8 mouse cellular contexts compared by ENCODE assay signal in the genomic region with DNA sequence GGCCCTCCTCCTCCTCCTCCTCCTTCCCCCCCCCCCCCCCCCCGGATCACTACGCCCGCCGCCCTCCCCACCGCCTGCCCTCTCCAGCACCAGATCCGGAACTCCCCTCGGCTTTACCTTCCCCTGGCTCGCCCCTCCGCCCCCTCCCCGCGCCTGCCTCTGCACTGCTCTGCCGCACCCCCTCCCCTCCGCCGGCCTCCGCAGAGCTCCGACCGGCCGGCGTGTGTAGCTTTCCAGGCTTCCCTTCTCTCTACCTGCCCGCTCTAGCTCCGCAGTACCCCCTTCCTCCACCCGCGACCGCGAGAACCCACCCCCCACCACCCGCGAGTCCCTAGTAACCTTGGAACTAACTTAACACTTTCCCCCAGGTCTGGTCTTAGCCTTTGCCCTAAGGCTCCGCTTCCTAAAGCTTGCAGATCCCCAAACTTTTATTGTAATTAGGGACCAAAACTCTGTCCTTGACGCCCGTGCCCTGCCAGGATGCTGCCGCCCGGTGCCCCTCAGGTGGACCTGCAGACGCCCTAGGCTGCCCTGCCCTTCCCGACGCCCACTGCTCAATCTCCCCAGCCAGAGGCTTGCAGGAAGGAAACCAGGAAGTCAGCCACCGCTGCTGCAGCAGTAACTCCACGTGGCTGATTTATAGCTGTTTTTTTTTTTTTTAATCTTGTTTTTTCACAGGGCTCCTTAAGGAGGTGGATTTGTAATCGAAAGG. TPM values are rescaled to one million over a fixed set of nuclear protein-coding genes. Genes with fewer than 3 reads are reported as not detected.
DNase-seq lines count a peak whose midpoint lies in the region; ATAC-seq and TF ChIP-seq lines count a peak whose summit lies in the region.

No protein-coding gene starts in this region.

- peak overlapping the region; percentile 15; the same call in 1 of the 2 replicates for H3K27ac ChIP-seq in left cerebral cortex, adult 2 months
- H3K27ac ChIP-seq in gastrocnemius, adult 2 months = peak overlapping the region; percentile 58
- H3K27ac ChIP-seq in liver, embryonic 12.5 days = peak overlapping the region; percentile 85
- peak overlapping the region; percentile 97 for H3K27ac ChIP-seq in stomach, embryonic 16.5 days (ENCODE audit: low read length)

- no peak for TF ChIP-seq POLR2A in myocyte (IDR thresholded peaks at IDR 0.05; ENCODE audit: insufficient read length, low read depth)

- H3ac ChIP-seq in myocyte (ENCODE audit: control insufficient read depth, insufficient read length) = peak overlapping the region; percentile 91

- WGBS in liver, embryonic 12.5 days (ENCODE audit: insufficient replicate concordance) = 2% methylated on average over 27 of the region's 38 CpGs
- WGBS in stomach, embryonic 16.5 days = under 1% methylated on average over 33 of the region's 38 CpGs

- H3K9ac ChIP-seq in liver, embryonic 12.5 days = peak overlapping the region; percentile 91
- H3K9ac ChIP-seq in stomach, embryonic 16.5 days (ENCODE audit: low read length) = peak overlapping the region; percentile 99

- TF ChIP-seq CTCF in left cerebral cortex, adult 2 months (IDR thresholded peaks at IDR 0.05) = no peak
- no peak for TF ChIP-seq CTCF in gastrocnemius, adult 2 months (IDR thresholded peaks at IDR 0.05)

- no peaks in the 10 kb centered on the region for H3K9me3 ChIP-seq in liver, embryonic 12.5 days (replicated peaks)
- H3K9me3 ChIP-seq in stomach, embryonic 16.5 days (replicated peaks; ENCODE audit: control insufficient read depth, low read length) = no peaks in the 10 kb centered on the region

- H3K79me2 ChIP-seq in myocyte (ENCODE audit: control insufficient read depth, insufficient read depth) = peaks cover 20% of the 10 kb centered on the region

- H3K27me3 ChIP-seq in liver, embryonic 12.5 days (replicated peaks) = no peaks in the 10 kb centered on the region
- no peaks in the 10 kb centered on the region for H3K27me3 ChIP-seq in myocyte (ENCODE audit: control insufficient read depth, insufficient read depth, insufficient read length)
- H3K27me3 ChIP-seq in stomach, embryonic 16.5 days (ENCODE audit: control insufficient read depth, insufficient read depth, low read length) = no peaks in the 10 kb centered on the region

- ATAC-seq in liver, embryonic 12.5 days = peak; percentile 21
- peak; percentile 72 for ATAC-seq in stomach, embryonic 16.5 days (ENCODE audit: insufficient read depth, low FRiP score)

- peak overlapping the region; percentile 94 for H3K4me3 ChIP-seq in left cerebral cortex, adult 2 months
- peak overlapping the region; percentile 95 for H3K4me3 ChIP-seq in gastrocnemius, adult 2 months
- peak overlapping the region; percentile 86 for H3K4me3 ChIP-seq in liver, embryonic 12.5 days
- peak overlapping the region; percentile 37 for H3K4me3 ChIP-seq in myocyte
- peak overlapping the region; percentile 91 for H3K4me3 ChIP-seq in stomach, embryonic 16.5 days (replicated peaks; ENCODE audit: low read length)

- H3K4me2 ChIP-seq in liver, embryonic 12.5 days = peak overlapping the region; percentile 96
- peak overlapping the region; percentile 71 for H3K4me2 ChIP-seq in myocyte (ENCODE audit: low read depth)
- H3K4me2 ChIP-seq in stomach, embryonic 16.5 days (ENCODE audit: low read depth, low read length) = peak overlapping the region; percentile 87

- peaks cover 34% of the 10 kb centered on the region for H3K4me1 ChIP-seq in liver, embryonic 12.5 days
- H3K4me1 ChIP-seq in stomach, embryonic 16.5 days (ENCODE audit: control insufficient read depth, insufficient read depth, low read length) = peaks cover 7% of the 10 kb centered on the region; the same call in 1 of the 2 replicates

- intact Hi-C loops in left cerebral cortex, adult 2 months (cut with DNase I) = loop anchor here (2.0 to 10.0 kb wide), 3 partner anchors 78 to 218 kb away; no protein-coding TSS in a partner anchor
- intact Hi-C loops in gastrocnemius, adult 2 months (cut with DNase I) = loop anchor here (2.0 to 5.0 kb wide), 2 partner anchors 78 to 149 kb away; no protein-coding TSS in a partner anchor

- no peaks in the 10 kb centered on the region for H3K36me3 ChIP-seq in liver, embryonic 12.5 days
- H3K36me3 ChIP-seq in myocyte (ENCODE audit: control insufficient read depth, insufficient read depth) = no peaks in the 10 kb centered on the region
- H3K36me3 ChIP-seq in stomach, embryonic 16.5 days (ENCODE audit: control insufficient read depth, insufficient read depth, low read length) = no peaks in the 10 kb centered on the region

- peak; percentile 18 to 24 for DNase-seq in left cerebral cortex, adult 2 months (ENCODE audit: extremely low spot score in 1 of 2, low spot score in 2 of 2)
- DNase-seq in left cerebral cortex, adult 9 months (ENCODE audit: low spot score in 2 of 2) = no peak
- DNase-seq in cerebellum, adult 8-10 months = peak; percentile 48
- DNase-seq in gastrocnemius, adult 2 months = peak; percentile 40
- DNase-seq in induced T-regulatory cell, adult 2 months (ENCODE audit: low read depth) = peak; percentile 74

TF ChIP-seq in myocyte, 11 proteins besides CTCF, POLR2A, EP300 and RAD21:
- peak; percentile 1 for TF ChIP-seq POLR2AphosphoS2 (IDR thresholded peaks at IDR 0.05; ENCODE audit: insufficient read length, low read depth)
- no peak for TF ChIP-seq SRF (IDR thresholded peaks at IDR 0.05; ENCODE audit: control insufficient read depth, insufficient read length, low read depth)

RNA-seq across cellular contexts. Expression of a gene that starts 0.4 kb away (rescaled TPM):
- 10 to 100 TPM in 1 of 2 experiments, 1 to 10 TPM in 1; 9.6 to 12.6 TPM for total RNA-seq in left cerebral cortex, adult 2 months (2021)
- total RNA-seq in gastrocnemius, adult 2 months (2021) = 1 to 10 TPM; 2.5 to 3.0 TPM
- polyA plus RNA-seq in liver, embryonic 12.5 days (2016; fragmentation: Nextera tagmentation; extraction: Ambion mirVana) = 10.0 and 10.3 TPM in 2 replicates
- 3.1 TPM for polyA plus RNA-seq in myocyte (2012; fragmentation: generic; extraction: Trizol)
- polyA plus RNA-seq in stomach, embryonic 16.5 days (2015; fragmentation: Nextera tagmentation; extraction: Ambion mirVana) = 39.9 and 45.9 TPM in 2 replicates

Comparison
In these comparisons a context has a peak if more than half of its experiments do, and no peak if none do; other contexts are left out.
1. DNase-seq: peak in left cerebral cortex, adult 2 months (2 of 2), cerebellum, adult 8-10 months (single experiment), gastrocnemius, adult 2 months (single experiment) and induced T-regulatory cell, adult 2 months (single experiment); none in left cerebral cortex, adult 9 months (0 of 2).
2. H3K27ac ChIP-seq: peak in every context shown above with its lines; median percentile 97 in stomach, embryonic 16.5 days; 85 in liver, embryonic 12.5 days; 58 in gastrocnemius, adult 2 months; 15 in left cerebral cortex, adult 2 months.
3. H3K4me3 ChIP-seq: peak in every context shown above with its lines; median percentile 95 in gastrocnemius, adult 2 months; 94 in left cerebral cortex, adult 2 months; 91 in stomach, embryonic 16.5 days; 86 in liver, embryonic 12.5 days; 37 in myocyte.
4. Peak in every context shown above with its lines, with median percentiles within 50 percentile points of each other: H3K4me2 ChIP-seq.